Comparison of ENCODE assay signal across 16 mouse cellular contexts in the genomic region with DNA sequence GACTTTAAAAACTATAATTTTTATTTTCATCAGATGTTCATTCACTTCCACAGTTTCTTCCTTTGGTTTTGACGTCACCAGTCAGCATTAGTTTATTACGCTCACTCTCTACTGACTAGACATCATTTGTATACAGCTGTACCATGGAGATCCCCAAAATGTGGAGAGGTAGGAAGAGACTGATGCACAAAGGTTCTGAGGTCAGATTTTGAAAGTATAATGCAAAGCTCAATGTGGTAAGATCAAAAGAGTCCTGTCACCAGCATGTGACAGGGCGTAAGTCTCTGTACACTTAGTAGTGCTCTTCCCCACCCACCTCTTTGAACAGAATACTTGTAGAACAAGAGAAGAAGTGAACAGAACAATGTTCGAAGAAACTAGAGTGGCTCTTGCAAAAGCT.
"Had no signal": no experiment of that assay in that cellular context is flagged by ENCODE, and none has a peak within 500 bp of the region (broad histone marks: within the 10 kb centered on the region; RNA-seq: fewer than 3 reads in every experiment).

No protein-coding gene starts in this region.

- H3K4me2 ChIP-seq: neural tube, embryonic 13.5 days; neural tube, embryonic 15.5 days; stomach, embryonic 15.5 days had no signal

- H3K9ac ChIP-seq: neural tube, embryonic 13.5 days; neural tube, embryonic 15.5 days; stomach, embryonic 15.5 days had no signal

- H3K27me3 ChIP-seq: neural tube, embryonic 13.5 days; neural tube, embryonic 15.5 days; stomach, embryonic 15.5 days had no signal

- DNase-seq: retina, postnatal 1 day; right cerebral cortex, adult 18-20 months; right cerebral cortex, postnatal 14 days; right cerebral cortex, postnatal 25 days; right cerebral cortex, postnatal 4 days; spleen, adult 18-20 months; thymus, adult 18-20 months; thymus, adult 2 months; thymus, postnatal 14 days; thymus, postnatal 25 days; thymus, postnatal 36 days; thymus, postnatal 4 days had no signal

- H3K9me3 ChIP-seq: neural tube, embryonic 13.5 days; neural tube, embryonic 15.5 days; stomach, embryonic 15.5 days had no signal

- H3K4me3 ChIP-seq: neural tube, embryonic 13.5 days; neural tube, embryonic 15.5 days; stomach, embryonic 15.5 days had no signal

- H3K4me1 ChIP-seq: neural tube, embryonic 13.5 days; neural tube, embryonic 15.5 days had no signal

- H3K36me3 ChIP-seq: neural tube, embryonic 13.5 days; neural tube, embryonic 15.5 days; stomach, embryonic 15.5 days had no signal

- H3K27ac ChIP-seq: neural tube, embryonic 13.5 days; neural tube, embryonic 15.5 days; stomach, embryonic 15.5 days; stomach, postnatal 0 days had no signal
